Mouse (Mus musculus): ENCODE measurements around the gene Bckdha.

DNA sequence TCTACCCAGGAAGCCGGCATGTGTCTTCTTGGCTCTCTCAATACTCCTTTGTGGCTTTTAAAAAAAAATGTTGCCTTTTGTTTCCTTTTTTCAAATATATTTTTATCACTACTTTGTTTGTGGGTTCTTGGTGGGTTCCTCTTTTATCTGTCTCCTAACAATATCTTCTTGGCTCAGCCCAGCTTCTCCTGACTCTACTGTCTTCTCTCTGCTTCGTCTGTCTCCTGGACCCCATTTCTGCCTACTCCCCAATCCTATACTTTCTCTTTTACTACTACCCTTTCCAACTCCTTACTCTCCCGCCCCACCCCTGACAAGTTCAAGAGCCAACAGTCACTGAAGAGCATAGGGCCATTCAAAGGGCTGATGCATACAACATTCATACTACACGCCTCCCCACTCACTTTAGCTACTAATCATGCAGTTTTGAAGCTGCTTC, 52.1 kb downstream of the Bckdha start:
- TF ChIP-seq MAX (IDR thresholded peaks at IDR 0.05; ENCODE audit: low read length) = peak; percentile 40; the same call in 1 of the 2 replicates
- no peak for TF ChIP-seq CTCF (IDR thresholded peaks at IDR 0.05 in 2 of 3, conservative IDR thresholded peaks at IDR 0.05 in 1 of 3; ENCODE audit: control insufficient read depth in 1 of 3, insufficient read depth in 1 of 3, low read depth in 2 of 3, low read length in 3 of 3, poor library complexity in 1 of 3, severe bottlenecking in 1 of 3)
- no peak for TF ChIP-seq POLR2A (IDR thresholded peaks at IDR 0.05; ENCODE audit: control insufficient read depth in 1 of 2, insufficient read depth in 1 of 2, low read depth in 1 of 2, low read length in 2 of 2, poor library complexity in 1 of 2)
- TF ChIP-seq TCF12 (IDR thresholded peaks at IDR 0.05; ENCODE audit: low read depth, low read length) = peak; percentile 80
- TF ChIP-seq ZC3H11A (IDR thresholded peaks at IDR 0.05; ENCODE audit: low read depth, low read length) = no peak

Data from MEL (cell line).